Mouse (Mus musculus) kidney, postnatal 4 days (tissue): ENCODE results near the gene Gadl1.

Experiments used
- DNase-seq, 2 experiments: peaks; one replicate each; pipeline ENCODE4 v3.0.0; 2021; ENCODE audit warnings: mixed read lengths in 2 of 2

The Gadl1 gene

DNA sequence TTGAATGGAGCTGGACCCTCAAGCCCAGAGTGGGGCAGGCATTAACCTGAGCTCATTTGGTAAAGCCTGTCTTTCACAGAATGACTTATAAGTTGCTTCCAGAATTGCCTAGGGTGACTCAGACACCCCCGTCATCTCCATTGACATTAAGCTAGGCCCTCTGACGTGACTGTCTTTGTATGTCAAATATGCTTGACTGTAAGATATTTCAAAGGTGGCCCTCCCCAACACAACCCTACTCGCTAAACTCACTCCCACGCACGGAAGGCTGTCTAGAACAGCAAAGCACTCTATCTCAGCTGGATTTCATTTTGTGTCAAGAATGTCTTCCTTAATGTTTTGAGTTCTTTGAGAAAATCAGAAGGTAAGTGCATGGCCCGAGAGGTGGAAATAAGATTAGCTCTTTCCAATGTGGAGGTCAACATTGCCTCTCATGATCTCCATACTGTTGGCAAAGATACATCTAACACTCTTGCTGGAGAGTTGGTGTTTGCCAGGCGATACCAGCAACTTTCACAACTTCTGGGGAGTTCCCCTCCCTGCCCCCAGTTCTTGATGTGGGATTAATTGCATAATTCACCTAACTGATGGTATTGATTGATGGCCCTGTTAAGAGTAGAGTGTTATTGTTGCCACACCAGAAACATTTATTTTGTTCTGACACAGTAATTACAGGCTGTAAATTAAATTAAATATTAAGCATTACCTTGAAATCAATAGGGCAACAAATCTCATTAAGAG, 182.0 kb downstream of the Gadl1 start:
- DNase-seq, result peak; percentile 29 to 43

DNA sequence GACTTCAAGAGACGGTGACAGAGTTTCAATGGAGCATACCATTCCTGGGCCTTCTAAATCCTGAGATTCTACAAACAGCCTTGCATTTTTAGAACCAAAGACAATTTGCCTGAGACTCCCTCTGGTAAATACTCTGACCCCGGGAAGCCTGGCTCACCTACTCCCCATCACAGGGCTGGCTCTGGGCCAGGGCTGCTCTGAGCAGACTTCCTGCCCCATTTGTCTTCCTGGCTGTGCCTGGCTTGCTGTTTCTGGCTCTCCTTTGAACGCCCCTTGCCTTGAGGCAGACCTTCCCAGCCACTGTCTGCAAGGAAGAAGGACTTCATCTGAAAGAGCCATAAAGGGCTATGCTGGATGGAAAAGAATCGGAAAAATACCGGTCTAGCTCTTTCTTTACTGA, 182.7 kb downstream of the Gadl1 start:
- DNase-seq, result peak; percentile 83 to 87

DNA sequence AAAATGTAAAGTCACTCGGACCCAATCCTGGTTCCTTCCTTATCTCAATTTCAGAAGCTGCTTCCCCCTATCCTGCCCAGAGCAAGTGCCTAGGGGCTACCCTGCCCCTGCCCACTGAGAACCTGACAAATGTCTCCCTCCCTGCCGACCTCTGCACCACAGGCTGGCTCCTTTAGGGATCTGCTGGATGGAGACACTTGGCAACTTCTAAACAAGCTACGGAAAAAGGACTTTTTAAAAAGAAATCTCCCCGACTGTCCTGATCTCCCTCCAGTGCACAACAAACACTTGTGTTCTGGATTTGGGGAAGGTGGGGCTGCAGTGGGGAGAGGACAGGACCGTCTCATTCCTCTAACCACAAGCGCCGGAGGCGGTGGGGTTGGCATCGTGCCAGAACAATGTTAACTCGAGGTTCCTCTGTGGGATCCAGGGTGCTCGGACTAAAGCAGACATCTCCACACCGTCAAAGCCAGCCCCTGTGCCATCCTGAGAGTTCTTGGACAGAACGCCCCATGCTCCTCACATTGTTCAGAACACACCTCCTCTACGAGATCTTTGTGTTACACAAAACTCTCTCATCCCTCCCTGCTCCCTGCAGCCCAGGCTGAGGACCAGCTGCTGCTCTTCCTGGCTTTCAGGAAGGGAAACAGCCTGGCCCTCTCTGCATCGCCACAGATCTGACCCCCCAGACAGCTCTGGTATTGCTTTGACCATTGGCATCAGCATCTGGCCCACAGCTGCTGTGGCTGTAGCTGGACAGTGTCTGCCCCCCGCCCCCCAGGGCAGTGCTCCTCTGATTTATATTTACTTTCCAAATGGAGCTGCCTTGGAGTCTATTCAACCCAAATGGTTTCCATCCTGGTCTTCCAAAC, 189.7 kb downstream of the Gadl1 start:
- DNase-seq, result peak; percentile 77 to 82

DNA sequence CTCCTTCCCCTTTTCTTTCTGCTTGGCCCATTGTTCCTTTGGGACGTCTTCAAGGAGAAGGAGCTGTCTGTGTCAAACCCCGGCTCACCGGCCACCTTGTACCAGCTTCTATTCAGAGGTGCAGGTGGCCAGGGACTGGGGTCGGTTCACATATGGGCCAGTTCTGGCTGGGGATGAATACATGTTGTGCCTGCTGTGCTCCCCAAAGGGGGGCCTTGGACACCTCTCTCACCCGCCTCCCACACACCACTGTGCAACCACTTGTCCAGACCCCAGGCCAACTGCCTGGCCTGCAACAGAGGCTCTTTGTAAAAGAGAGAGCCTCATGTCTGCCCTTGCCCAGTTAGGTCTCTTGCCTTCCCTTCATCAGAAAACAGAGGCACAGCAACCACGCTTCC, 190.3 kb downstream of the Gadl1 start:
- peak; percentile 17 to 28 for DNase-seq

DNA sequence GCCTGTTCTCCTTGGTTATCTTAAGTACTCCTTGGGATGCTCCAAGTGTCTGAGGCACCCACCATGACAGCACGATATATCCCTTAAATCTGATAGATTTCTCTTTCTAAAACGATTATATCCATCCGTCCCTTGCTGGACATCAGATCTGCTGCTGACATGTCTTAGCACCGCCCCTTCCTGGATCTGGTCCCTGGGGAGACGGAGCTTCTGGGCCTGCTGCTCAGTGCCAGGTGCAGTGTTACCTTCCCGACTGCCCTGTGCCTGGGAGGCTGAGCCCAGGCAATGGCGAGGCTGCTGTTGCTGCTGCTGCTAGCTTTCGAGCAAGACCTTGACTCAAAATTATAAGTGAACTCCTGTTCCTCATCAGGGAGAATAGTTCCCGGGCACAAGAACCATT, 190.8 kb downstream of the Gadl1 start:
- DNase-seq, result no peak

DNA sequence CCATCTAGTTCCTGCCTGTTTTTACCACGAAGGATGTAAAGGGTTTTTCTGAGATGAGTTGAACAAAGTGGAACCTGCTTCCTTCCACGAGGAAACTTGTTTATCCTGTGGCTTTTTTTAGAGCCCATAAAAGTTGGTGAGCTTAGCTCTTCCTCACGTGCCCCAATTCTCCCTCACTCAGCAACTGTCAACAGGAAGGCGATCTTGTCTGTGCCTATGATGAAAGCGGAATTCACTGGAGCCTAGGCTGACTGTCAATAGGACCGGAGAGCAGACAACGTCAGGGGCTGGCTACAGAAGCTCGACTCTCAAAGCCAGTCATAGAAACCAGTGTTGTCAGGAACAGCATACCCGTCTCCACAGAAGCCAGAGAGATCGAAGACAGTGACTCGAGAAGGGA, 192.6 kb downstream of the Gadl1 start:
- DNase-seq, result no peak

DNA sequence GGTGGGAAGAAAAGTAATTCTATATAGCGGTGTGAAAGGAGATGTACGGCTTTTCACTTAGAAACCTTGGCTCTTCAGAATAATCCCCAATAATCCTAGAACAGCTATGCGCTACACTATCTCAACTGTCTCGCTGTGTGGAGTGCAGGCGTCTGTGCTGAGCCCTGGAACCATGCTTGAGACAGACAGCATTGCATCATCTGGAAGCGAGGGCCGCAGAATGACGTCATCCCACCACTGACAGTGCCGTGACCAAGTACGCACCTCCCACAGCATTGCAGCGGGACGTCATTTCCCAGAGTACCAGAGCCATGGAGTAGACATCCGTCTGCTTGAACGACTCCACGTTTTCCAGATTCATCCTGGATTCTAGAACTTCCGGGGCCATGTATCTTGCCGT, 195.5 kb downstream of the Gadl1 start:
- no peak for DNase-seq

DNA sequence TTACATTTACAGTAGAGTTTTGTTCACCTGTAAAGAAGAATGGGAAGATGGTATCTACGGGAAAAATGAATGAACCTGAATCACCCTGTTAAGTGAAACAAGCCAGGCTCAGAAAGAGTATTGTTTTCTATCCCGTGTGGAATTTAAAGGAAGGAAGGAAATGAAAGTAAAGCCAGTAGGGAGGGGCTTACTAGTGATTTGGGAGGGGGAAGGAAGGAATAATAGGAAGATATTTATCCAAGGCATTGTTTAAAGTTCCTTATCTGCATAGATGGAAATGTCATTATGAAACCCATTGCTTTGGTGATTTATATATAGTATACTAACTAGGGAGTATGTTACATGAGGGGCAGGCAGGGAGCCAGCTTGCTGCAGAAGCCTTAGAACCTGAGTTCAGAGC, 199.5 kb downstream of the Gadl1 start:
- peak in 1 of 2 experiments; percentile 25 for DNase-seq

DNA sequence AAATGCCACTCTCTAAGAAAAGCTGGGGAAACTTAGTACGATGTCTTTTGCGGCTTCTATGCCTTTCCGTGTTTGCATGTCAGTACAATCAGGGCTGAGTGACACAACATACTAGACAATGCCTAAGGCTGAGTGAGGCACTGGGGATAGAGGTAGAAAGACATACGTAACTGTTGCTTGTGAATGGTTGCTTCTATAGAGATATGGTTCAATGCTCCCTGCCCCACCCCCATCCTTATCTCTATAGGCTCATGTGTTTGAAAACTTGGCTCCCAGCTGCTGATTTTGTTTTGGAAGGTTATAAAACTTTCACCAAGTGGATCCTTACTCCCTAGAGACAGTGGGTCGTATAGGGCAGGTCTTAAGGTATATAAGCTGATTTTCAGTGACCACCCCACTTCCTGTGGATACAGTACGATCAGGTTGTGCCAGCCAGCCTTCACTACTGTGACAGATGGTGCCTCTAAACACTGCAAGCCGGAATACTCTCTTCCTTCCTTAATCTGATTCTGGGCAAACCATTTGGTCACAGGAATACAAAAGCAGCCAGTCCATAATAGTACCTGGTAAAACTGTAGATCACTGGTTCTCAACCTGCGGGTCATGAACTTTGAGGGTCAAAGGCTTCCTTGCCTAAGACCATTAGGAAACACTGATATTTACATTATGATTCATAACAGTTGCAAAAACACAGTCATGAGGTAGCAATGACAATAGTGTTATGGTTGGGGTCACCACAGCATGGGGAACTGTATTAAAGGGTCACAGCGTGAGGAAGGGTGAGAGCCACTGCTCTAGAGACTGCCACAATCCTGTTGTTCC, 202.1 kb downstream of the Gadl1 start:
- DNase-seq, result no peak

DNA sequence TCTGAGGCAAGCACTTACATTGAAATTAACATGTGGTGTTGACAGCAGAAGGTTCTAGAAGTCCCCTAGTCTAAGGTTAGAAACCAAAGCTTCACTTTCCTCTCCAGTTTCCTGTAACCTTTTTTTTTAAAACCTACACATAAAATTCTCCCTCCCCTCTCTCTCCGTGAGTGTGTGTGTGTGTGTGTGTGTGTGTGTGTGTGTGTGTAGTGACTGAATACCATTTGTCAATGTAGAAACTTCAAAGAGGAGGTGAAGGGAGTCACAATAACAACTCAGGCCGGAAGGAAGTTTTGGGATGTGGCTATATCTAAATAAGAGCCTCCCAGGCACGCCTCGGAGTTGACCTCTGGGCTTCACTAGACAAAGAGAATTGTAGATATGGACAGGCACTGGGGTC, 205.1 kb downstream of the Gadl1 start:
- DNase-seq, result peak; percentile 52 to 65

DNA sequence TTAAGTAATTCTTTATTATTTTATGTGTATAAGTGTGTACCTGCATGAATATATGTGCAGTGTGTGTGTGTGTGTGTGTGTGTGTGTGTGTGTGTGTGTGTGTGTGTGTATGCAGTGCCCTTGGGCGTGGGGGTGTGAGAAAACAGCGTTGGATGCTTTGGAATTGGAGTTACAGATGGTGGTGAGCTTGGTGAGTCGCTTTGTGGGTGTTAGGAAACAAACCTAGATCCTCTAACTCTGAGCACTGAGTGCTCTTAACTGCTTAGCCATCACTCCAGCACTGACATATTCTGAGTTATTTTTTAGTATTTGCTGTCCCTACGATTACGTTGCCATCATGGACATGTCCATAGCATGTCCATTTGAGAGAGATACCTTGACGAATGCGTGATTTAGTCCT, 206.6 kb downstream of the Gadl1 start:
- DNase-seq, result no peak

DNA sequence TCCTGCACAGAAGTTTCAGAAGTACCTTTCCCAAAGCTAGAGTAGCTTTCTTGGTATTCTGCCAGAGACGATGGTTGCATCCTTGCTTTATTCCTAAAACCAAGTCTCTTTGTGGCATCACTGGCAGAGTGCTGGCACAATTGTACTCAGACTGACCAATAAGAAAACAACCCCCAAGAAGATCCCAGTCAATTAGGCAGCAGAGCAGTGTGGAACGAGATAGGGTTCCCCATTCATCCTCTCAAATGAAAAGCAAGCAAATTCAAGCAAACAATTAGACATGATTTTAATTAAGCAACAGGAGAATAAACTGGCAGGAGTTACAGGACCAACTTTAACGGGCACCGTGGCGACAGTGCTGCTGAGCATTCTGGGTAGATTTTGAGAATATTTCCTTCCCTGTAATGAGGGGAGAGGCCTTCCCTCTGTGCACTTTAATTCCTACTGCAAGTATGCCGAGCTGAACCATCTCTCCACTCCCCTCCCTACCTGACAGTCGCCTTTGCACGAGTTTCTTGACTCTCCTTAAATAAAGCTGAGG, 209.1 kb downstream of the Gadl1 start:
- DNase-seq, result no peak

DNA sequence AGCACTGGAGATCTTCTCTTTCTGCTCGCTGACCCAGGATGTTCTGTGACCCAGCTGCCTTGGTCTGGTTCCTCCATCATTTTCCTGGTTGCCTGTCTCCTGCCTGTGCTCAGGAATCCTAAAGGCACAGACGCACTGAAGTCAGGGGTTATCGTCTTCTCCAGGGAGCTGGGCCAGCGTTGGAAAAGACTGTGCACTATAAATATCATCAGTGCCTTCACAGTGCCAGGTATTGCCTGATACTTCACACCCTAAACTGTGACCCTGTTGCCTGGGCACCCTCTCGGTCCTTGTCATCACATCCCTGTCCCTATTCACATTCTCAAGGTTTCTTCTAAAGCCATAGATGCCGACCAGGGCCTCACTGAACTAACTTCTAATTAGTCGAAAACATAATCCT, 210.7 kb downstream of the Gadl1 start:
- DNase-seq, result no peak

DNA sequence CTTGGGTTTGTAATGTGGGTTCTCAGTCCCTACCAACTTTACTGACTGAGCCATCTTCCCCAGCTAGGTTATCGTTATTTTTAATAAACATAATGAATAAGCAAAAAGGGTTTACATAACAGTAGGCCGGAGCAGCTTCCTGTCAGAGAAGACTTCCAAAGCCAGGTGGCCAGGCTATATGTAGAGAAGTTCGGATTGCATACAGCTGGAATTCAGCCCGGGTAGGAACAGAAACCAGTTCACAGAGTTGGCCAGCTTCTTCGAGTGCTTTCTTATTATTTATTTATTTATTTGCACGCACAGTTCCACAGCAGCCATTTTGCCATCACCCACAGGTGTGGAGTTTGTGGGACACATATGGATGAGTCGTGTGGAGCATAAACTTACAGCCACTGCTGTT, 212.2 kb downstream of the Gadl1 start:
- no peak for DNase-seq

DNA sequence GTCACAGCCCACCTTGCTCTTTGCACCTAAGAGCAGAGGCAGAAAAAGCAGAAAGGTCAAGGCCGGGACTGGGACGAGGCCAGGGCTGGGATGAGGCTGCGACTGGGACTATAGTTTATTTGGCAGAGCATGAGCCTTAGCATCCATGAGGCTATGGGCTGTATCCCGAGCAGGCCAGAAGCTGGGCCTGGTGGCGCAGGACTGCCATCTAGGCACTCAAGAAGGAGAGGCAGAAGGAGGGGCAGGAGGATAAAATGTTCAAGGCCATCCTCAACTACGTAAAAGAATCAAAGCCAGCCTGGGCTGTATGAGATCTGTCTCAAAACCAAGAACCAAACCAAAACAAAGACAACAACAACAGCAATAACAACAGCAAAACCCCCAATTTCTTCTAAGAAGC, 213.3 kb downstream of the Gadl1 start:
- DNase-seq, result peak; percentile 21 to 44

DNA sequence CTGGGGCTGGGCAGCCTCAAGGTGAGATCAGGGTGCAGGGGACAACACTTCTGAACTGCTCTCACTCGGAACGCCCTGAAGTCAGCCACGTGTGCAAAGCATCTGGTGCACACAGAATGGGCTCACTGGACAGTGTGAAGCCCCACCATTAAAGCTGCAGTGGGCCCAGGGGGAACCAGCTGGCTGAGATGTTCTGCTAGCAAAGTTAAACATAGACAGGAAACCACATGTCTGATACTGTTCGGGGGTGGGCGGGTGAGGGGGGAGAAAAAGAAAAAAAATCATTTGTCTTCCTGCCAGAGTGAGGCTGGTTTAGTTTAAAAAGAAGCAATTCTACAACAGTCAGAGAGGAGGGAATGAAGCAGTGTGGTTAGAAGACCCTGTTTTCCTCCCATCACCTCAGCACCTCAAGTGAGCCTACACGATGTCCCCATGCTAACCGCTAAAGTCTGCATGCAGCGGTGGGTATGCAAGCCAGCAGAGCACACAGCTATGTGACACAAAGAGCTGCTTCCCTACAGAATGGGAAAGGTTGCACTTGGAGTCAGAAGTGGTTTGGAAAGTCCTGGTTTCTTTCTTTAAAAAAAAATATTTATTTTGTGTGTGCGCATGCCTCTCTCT, 213.8 kb downstream of the Gadl1 start:
- DNase-seq, result peak; percentile 62 to 73
